Mouse (Mus musculus) heart, postnatal 10 days (tissue): ENCODE measurements around the gene Negr1. TPM values are rescaled to one million over a fixed set of nuclear protein-coding genes. Genes with fewer than 3 reads are reported as not detected.

Source experiments
- DNase-seq, 2 experiments: peaks; one replicate each; pipeline ENCODE4 v3.0.0; 2021
- intact Hi-C: fragments of 180-260 bp; cut with DNase I; formaldehyde crosslinking; loops from one replicate; pipeline ENCODE4 v1.15.1; 2025
- total RNA-seq, 2 experiments: library from RNA; stranded (reverse); gene quantifications; 2 replicates each; pipeline ENCODE4 v1.2.3; 2021

Negr1 gene
- total RNA-seq, 2 experiments from 2014 or later = 1.9 to 3.3 TPM

DNA sequence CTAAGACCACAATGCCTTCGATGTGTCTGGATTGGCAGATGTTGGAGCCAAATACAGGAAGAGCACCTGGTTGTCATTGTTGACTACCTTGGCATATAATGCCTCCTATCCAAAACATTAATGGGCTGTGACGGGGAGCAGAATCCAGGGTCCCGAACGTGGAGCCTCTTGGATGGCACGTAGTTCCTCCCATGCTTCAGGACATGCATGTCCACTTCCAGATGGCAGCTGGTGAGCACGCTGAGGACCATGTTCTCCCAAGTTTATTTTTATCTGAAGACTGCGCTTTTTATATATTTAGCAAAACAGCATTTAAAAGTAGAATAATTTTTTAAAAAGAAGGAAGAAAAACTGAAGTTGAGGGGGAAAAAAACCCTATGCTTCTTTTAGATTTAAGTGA, 231.1 kb downstream of the Negr1 start:
- no peak for DNase-seq
- intact Hi-C loops = no loop called here

- intact Hi-C loops = no loop called here
- no peak for DNase-seq
These were observed 232.5 kb downstream of the Negr1 start for GRCm38 (mm10) chr3:156794091-156794490.

GRCm38 (mm10) chr3:156794610-156795009, 233.0 kb downstream of the Negr1 start:
- intact Hi-C loops = no loop called here
- DNase-seq = no peak

GRCm38 (mm10) chr3:156796061-156796691, 234.6 kb downstream of the Negr1 start:
- no peak for DNase-seq
- intact Hi-C loops = no loop called here

- intact Hi-C loops = no loop called here
- no peak for DNase-seq
These were observed 237.6 kb downstream of the Negr1 start for GRCm38 (mm10) chr3:156799228-156799627.

DNA sequence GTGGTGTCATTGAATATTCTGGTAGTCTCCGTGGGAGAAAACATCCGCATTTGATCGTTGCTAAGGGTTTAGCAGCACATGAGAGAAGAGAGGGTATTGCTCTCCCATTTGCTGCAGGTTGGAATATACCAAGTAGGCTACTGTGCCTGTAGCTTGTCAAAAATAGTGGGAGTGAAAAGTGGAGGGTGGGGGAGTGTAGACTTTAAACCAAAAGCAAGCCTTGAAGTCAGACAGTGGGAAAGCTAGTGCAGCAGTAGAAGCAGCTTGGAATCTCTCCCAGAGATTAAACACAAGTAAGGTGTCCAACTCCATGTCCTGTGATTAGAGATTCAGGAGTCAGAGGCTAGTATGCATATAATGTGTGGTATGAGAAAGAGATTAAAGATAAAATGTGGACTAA, 248.2 kb downstream of the Negr1 start:
- intact Hi-C loops = no loop called here
- DNase-seq = no peak

- intact Hi-C loops = no loop called here
- no peak for DNase-seq
These were observed 255.3 kb downstream of the Negr1 start for GRCm38 (mm10) chr3:156816938-156817337.

DNA sequence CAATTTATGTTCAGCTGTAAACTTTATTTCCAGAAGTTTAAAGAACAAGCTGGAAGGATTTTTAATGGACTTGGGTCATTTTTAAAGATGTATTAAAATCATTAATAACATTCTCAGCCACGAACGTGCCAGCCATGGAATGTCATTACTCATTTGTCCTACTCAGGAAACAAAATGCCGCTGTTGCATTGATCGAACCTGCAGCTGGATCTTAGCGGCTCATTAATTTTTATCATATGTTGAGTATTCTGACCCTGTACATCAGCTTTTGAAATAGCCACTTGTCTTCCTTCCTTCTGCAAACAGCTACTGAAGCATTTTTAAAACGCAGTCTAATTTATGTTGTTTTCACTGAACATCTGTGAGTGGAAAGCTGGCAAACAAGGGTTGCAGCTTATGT, 255.9 kb downstream of the Negr1 start:
- intact Hi-C loops = no loop called here
- DNase-seq = no peak

GRCm38 (mm10) chr3:156823039-156823438, 261.4 kb downstream of the Negr1 start:
- no peak for DNase-seq
- intact Hi-C loops = no loop called here

GRCm38 (mm10) chr3:156833920-156834319, 272.3 kb downstream of the Negr1 start:
- no peak for DNase-seq
- intact Hi-C loops = no loop called here

- intact Hi-C loops = no loop called here
- no peak for DNase-seq
These were observed 277.0 kb downstream of the Negr1 start for GRCm38 (mm10) chr3:156838550-156838949.

GRCm38 (mm10) chr3:156848385-156848784, 286.8 kb downstream of the Negr1 start:
- no peak for DNase-seq
- intact Hi-C loops = no loop called here

- intact Hi-C loops = no loop called here
- DNase-seq = no peak
These were observed 290.3 kb downstream of the Negr1 start for GRCm38 (mm10) chr3:156851921-156852320.

GRCm38 (mm10) chr3:156870239-156870921, 308.8 kb downstream of the Negr1 start:
- DNase-seq = no peak
- intact Hi-C loops = no loop called here

DNA sequence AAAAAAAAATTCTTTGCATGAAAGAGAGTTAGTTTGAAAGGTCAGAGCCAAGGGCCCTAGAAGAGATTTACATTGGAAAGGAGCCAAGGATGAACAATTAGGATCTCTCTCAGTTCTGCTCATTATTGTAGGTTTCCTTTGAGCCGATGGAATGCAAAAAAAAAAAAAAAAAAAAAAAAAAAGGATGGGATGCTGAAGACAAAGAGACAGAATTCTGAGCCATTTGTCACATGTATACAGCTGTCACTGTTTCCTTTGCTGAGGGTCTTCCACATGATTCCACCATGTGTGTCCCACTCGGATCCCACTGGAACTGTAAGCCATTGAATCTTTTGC, 309.3 kb downstream of the Negr1 start:
- no peak for DNase-seq
- intact Hi-C loops = no loop called here

- intact Hi-C loops = no loop called here
- DNase-seq = no peak
These were observed 310.1 kb downstream of the Negr1 start for GRCm38 (mm10) chr3:156871641-156872196.

DNA sequence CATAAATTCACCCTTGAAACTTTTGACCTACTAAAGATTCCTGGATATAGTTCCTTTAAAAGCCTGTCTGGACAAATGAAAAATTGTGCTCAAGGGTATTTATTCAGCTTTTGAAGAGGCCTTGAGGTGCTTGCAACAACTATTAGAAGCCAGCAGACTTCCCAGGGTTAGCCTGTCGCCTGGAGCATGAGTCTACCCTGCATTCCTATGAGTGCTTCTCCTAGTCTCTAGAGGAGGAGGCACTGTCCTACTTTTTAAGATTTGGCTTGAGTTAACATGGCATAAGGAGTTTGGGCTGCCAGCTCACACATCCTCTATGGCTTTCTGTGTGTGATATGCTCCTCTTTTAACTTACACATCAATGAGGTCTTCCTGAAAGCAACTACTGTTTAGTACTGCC, 315.0 kb downstream of the Negr1 start:
- intact Hi-C loops = no loop called here
- DNase-seq = no peak

GRCm38 (mm10) chr3:156882129-156882528, 320.5 kb downstream of the Negr1 start:
- intact Hi-C loops = no loop called here

DNA sequence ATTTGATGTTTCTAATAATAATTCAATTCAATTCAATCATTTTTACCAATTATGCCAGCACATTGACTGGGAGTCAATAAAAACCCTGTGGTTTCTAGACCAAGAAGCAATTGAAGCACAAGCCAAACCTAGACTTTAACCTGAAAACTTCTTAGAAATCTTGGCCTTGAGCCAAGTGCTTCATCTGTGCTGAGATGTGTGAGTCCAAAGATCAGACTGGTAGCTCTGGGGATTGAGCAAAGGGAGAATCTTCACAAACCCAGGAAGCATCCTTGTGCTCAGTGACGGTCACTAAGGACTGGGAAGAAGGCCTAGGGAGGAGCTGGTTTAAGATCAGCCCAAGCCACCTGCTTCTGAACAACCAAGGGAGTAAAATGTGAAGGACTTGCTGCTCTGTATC, 322.3 kb downstream of the Negr1 start:
- intact Hi-C loops = no loop called here
- DNase-seq = no peak

More at GRCm38 (mm10) chr3:156882129-156882528, 320.5 kb downstream of the Negr1 start:
- DNase-seq = no peak

DNA sequence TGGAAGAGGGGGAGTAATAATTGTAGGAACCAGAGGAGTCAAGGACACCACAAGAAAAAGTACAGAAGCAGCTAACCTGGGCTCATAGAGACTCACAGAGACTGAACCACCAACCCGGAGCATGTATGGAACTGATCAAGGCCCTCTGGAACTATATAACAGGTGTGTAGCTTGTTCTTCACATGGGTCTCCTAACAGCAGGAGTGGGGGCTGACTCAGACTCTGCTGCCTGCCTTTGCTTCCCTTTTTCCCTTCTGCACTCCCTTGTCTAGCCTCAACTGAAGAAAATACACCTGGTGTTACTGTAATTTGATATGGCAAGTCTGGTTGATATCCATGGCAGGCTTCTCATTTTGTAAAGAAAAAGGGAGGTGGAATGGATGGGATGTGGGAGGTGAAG, 324.1 kb downstream of the Negr1 start:
- DNase-seq = no peak
- intact Hi-C loops = no loop called here

- intact Hi-C loops = no loop called here
- DNase-seq = no peak
These were observed 325.3 kb downstream of the Negr1 start for GRCm38 (mm10) chr3:156886915-156887314.

DNA sequence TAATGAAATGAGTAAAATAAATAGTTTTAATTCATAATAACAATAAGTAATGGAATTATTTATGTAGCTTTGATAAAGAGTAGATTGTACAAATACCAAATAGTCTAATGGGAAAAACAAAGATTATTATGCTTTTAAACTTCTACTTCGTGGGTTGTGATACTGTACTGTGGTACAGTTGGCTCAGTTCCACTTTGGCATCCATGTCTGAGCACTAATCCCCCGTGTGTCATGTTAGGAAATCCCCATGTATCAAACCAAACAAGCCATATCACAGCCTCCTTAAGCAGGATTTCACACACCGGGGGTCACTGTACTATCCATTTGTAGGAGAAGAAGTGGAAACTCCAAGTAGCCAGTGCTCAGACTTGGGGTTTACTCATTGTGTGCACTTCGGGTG, 329.4 kb downstream of the Negr1 start:
- intact Hi-C loops = no loop called here
- DNase-seq = no peak
